Mouse (Mus musculus): ENCODE measurements at regions not wholly inside any gene's neighbourhood (a gene's known extent, or its start where the extent isn't known, plus 50 kb on each side); places are given as distances from the start of the nearest gene placed in this dataset.

GRCm38 (mm10) chr13:84602612-84603011 is 380.5 kb downstream of the Tmem161b start:
- Histone ChIP-seq H3K36me3 (ENCODE audit: control insufficient read depth, insufficient read depth, low read length) (no peaks in the 10 kb centered on the region), H3K9me3 (ENCODE audit: control insufficient read depth, low read length) (no peaks in the 10 kb centered on the region), H3K9ac (ENCODE audit: low read depth, low read length) (no peak overlapping the region), H3K27me3 (ENCODE audit: control insufficient read depth, insufficient read depth, low read length) (no peaks in the 10 kb centered on the region), H3K4me1 (replicated peaks; ENCODE audit: control insufficient read depth, insufficient read depth, low read length) (no peaks in the 10 kb centered on the region), H3K4me3 (ENCODE audit: low read depth, low read length) (no peak overlapping the region), H3K4me2 (replicated peaks; ENCODE audit: low read depth, low read length) (no peak overlapping the region), H3K27ac (ENCODE audit: low read depth, low read length) (no peak overlapping the region)
- DNase-seq (ENCODE audit: low spot score): no peak
- ATAC-seq (ENCODE audit: low FRiP score): 0 out of 2 replicates have a peak, but pooled peaks have one; percentile 57
- 82% methylated on average over 1 of the region's 1 CpGs for WGBS

- H3K4me3 ChIP-seq (ENCODE audit: low read depth, low read length): no peak overlapping the region
- ATAC-seq (ENCODE audit: low FRiP score) (peak; percentile 38; the same call in 1 of the 2 replicates), DNase-seq (ENCODE audit: low spot score) (peak; percentile 45)
- H3K27me3 ChIP-seq (ENCODE audit: control insufficient read depth, insufficient read depth, low read length): no peaks in the 10 kb centered on the region; the same call in 1 of the 2 replicates
- no peak overlapping the region for H3K9ac ChIP-seq (ENCODE audit: low read depth, low read length)
- H3K9me3 ChIP-seq (ENCODE audit: control insufficient read depth, low read length): no peaks in the 10 kb centered on the region
- no peaks in the 10 kb centered on the region for H3K36me3 ChIP-seq (ENCODE audit: control insufficient read depth, insufficient read depth, low read length)
- WGBS: 3% methylated on average over 4 of the region's 4 CpGs
- H3K4me2 ChIP-seq (replicated peaks; ENCODE audit: low read depth, low read length): no peak overlapping the region
- H3K4me1 ChIP-seq (replicated peaks; ENCODE audit: control insufficient read depth, insufficient read depth, low read length): no peaks in the 10 kb centered on the region
- H3K27ac ChIP-seq (ENCODE audit: low read depth, low read length): no peak overlapping the region
These were observed 390.4 kb downstream of the Tmem161b start for GRCm38 (mm10) chr13:84612497-84612896.

- no peak overlapping the region for H3K9ac ChIP-seq (ENCODE audit: low read depth, low read length)
- H3K4me3 ChIP-seq (ENCODE audit: low read depth, low read length): no peak overlapping the region
- WGBS: 7% methylated on average over 2 of the region's 2 CpGs
- H3K9me3 ChIP-seq (ENCODE audit: control insufficient read depth, low read length): no peaks in the 10 kb centered on the region
- ATAC-seq (ENCODE audit: low FRiP score) (peak; percentile 56; the same call in 1 of the 2 replicates), DNase-seq (ENCODE audit: low spot score) (peak; percentile 33)
- no peak overlapping the region for H3K4me2 ChIP-seq (replicated peaks; ENCODE audit: low read depth, low read length)
- no peak overlapping the region for H3K27ac ChIP-seq (ENCODE audit: low read depth, low read length)
- H3K4me1 ChIP-seq (replicated peaks; ENCODE audit: control insufficient read depth, insufficient read depth, low read length): no peaks in the 10 kb centered on the region
- no peaks in the 10 kb centered on the region; the same call in 1 of the 2 replicates for H3K27me3 ChIP-seq (ENCODE audit: control insufficient read depth, insufficient read depth, low read length)
- H3K36me3 ChIP-seq (ENCODE audit: control insufficient read depth, insufficient read depth, low read length): no peaks in the 10 kb centered on the region
These were observed 390.9 kb downstream of the Tmem161b start for GRCm38 (mm10) chr13:84613004-84613403.

GRCm38 (mm10) chr13:84624691-84625090 is 402.6 kb downstream of the Tmem161b start:
- no peak for DNase-seq (ENCODE audit: low spot score)
- Histone ChIP-seq H3K36me3 (ENCODE audit: control insufficient read depth, insufficient read depth, low read length) (no peaks in the 10 kb centered on the region), H3K4me3 (ENCODE audit: low read depth, low read length) (no peak overlapping the region), H3K4me1 (replicated peaks; ENCODE audit: control insufficient read depth, insufficient read depth, low read length) (0 out of 2 replicates have a peak, but pooled peaks cover 2% of the 10 kb centered on the region), H3K27me3 (ENCODE audit: control insufficient read depth, insufficient read depth, low read length) (no peaks in the 10 kb centered on the region), H3K4me2 (replicated peaks; ENCODE audit: low read depth, low read length) (no peak overlapping the region), H3K27ac (ENCODE audit: low read depth, low read length) (no peak overlapping the region), H3K9me3 (ENCODE audit: control insufficient read depth, low read length) (no peaks in the 10 kb centered on the region), H3K9ac (ENCODE audit: low read depth, low read length) (no peak overlapping the region)
- no peak for ATAC-seq (ENCODE audit: low FRiP score)
- 74% methylated on average over 5 of the region's 5 CpGs for WGBS

- no peak overlapping the region for H3K9ac ChIP-seq (ENCODE audit: low read depth, low read length)
- ATAC-seq (ENCODE audit: low FRiP score): 0 out of 2 replicates have a peak, but pooled peaks have one; percentile 13
- DNase-seq (ENCODE audit: low spot score): peak; percentile 19
- WGBS: 17% methylated on average over 1 of the region's 1 CpGs
- H3K4me2 ChIP-seq (replicated peaks; ENCODE audit: low read depth, low read length): no peak overlapping the region
- no peaks in the 10 kb centered on the region for H3K9me3 ChIP-seq (ENCODE audit: control insufficient read depth, low read length)
- no peak overlapping the region for H3K4me3 ChIP-seq (ENCODE audit: low read depth, low read length)
- H3K27me3 ChIP-seq (ENCODE audit: control insufficient read depth, insufficient read depth, low read length): no peaks in the 10 kb centered on the region
- no peaks in the 10 kb centered on the region for H3K36me3 ChIP-seq (ENCODE audit: control insufficient read depth, insufficient read depth, low read length)
- no peak overlapping the region for H3K27ac ChIP-seq (ENCODE audit: low read depth, low read length)
- H3K4me1 ChIP-seq (replicated peaks; ENCODE audit: control insufficient read depth, insufficient read depth, low read length): 0 out of 2 replicates have a peak, but pooled peaks cover 2% of the 10 kb centered on the region
These were observed 403.4 kb downstream of the Tmem161b start for GRCm38 (mm10) chr13:84625527-84625926.

- Histone ChIP-seq H3K4me2 (replicated peaks; ENCODE audit: low read depth, low read length) (no peak overlapping the region), H3K4me1 (replicated peaks; ENCODE audit: control insufficient read depth, insufficient read depth, low read length) (0 out of 2 replicates have a peak, but pooled peaks cover 2% of the 10 kb centered on the region), H3K36me3 (ENCODE audit: control insufficient read depth, insufficient read depth, low read length) (no peaks in the 10 kb centered on the region), H3K9ac (ENCODE audit: low read depth, low read length) (no peak overlapping the region), H3K27me3 (ENCODE audit: control insufficient read depth, insufficient read depth, low read length) (no peaks in the 10 kb centered on the region), H3K4me3 (ENCODE audit: low read depth, low read length) (no peak overlapping the region), H3K27ac (ENCODE audit: low read depth, low read length) (no peak overlapping the region), H3K9me3 (ENCODE audit: control insufficient read depth, low read length) (no peaks in the 10 kb centered on the region)
- peak; percentile 60; the same call in 1 of the 2 replicates for ATAC-seq (ENCODE audit: low FRiP score)
- DNase-seq (ENCODE audit: low spot score): peak; percentile 39
- 12% methylated on average over 2 of the region's 2 CpGs for WGBS
These were observed 403.8 kb downstream of the Tmem161b start for GRCm38 (mm10) chr13:84625927-84626326.

- H3K9me3 ChIP-seq (ENCODE audit: control insufficient read depth, low read length): no peaks in the 10 kb centered on the region
- H3K4me1 ChIP-seq (replicated peaks; ENCODE audit: control insufficient read depth, insufficient read depth, low read length): 0 out of 2 replicates have a peak, but pooled peaks cover 2% of the 10 kb centered on the region
- ATAC-seq (ENCODE audit: low FRiP score) (peak; percentile 51; the same call in 1 of the 2 replicates), DNase-seq (ENCODE audit: low spot score) (peak; percentile 35)
- H3K4me2 ChIP-seq (replicated peaks; ENCODE audit: low read depth, low read length): no peak overlapping the region
- H3K36me3 ChIP-seq (ENCODE audit: control insufficient read depth, insufficient read depth, low read length): no peaks in the 10 kb centered on the region
- H3K9ac ChIP-seq (ENCODE audit: low read depth, low read length): no peak overlapping the region
- 22% methylated on average over 1 of the region's 1 CpGs for WGBS
- no peak overlapping the region for H3K27ac ChIP-seq (ENCODE audit: low read depth, low read length)
- H3K4me3 ChIP-seq (ENCODE audit: low read depth, low read length): no peak overlapping the region
- no peaks in the 10 kb centered on the region for H3K27me3 ChIP-seq (ENCODE audit: control insufficient read depth, insufficient read depth, low read length)
These were observed 404.3 kb downstream of the Tmem161b start for GRCm38 (mm10) chr13:84626397-84626796.

GRCm38 (mm10) chr13:84630686-84631085 is 408.6 kb downstream of the Tmem161b start:
- no peaks in the 10 kb centered on the region for H3K36me3 ChIP-seq (ENCODE audit: control insufficient read depth, insufficient read depth, low read length)
- no peak for ATAC-seq (ENCODE audit: low FRiP score)
- DNase-seq (ENCODE audit: low spot score): no peak
- H3K27me3 ChIP-seq (ENCODE audit: control insufficient read depth, insufficient read depth, low read length): no peaks in the 10 kb centered on the region
- H3K4me1 ChIP-seq (replicated peaks; ENCODE audit: control insufficient read depth, insufficient read depth, low read length): no peaks in the 10 kb centered on the region
- H3K4me3 ChIP-seq (ENCODE audit: low read depth, low read length): no peak overlapping the region
- no peak overlapping the region for H3K4me2 ChIP-seq (replicated peaks; ENCODE audit: low read depth, low read length)
- H3K27ac ChIP-seq (ENCODE audit: low read depth, low read length): no peak overlapping the region
- WGBS: 83% methylated on average over 2 of the region's 2 CpGs
- H3K9ac ChIP-seq (ENCODE audit: low read depth, low read length): no peak overlapping the region
- no peaks in the 10 kb centered on the region for H3K9me3 ChIP-seq (ENCODE audit: control insufficient read depth, low read length)

- WGBS: 82% methylated on average over 5 of the region's 5 CpGs
- no peaks in the 10 kb centered on the region for H3K9me3 ChIP-seq (ENCODE audit: control insufficient read depth, low read length)
- H3K9ac ChIP-seq (ENCODE audit: low read depth, low read length): no peak overlapping the region
- H3K4me1 ChIP-seq (replicated peaks; ENCODE audit: control insufficient read depth, insufficient read depth, low read length): no peaks in the 10 kb centered on the region
- DNase-seq (ENCODE audit: low spot score) (no peak), ATAC-seq (ENCODE audit: low FRiP score) (no peak)
- no peak overlapping the region for H3K27ac ChIP-seq (ENCODE audit: low read depth, low read length)
- H3K27me3 ChIP-seq (ENCODE audit: control insufficient read depth, insufficient read depth, low read length): no peaks in the 10 kb centered on the region
- H3K36me3 ChIP-seq (ENCODE audit: control insufficient read depth, insufficient read depth, low read length): no peaks in the 10 kb centered on the region
- H3K4me2 ChIP-seq (replicated peaks; ENCODE audit: low read depth, low read length): no peak overlapping the region
- H3K4me3 ChIP-seq (ENCODE audit: low read depth, low read length): no peak overlapping the region
These were observed 410.4 kb downstream of the Tmem161b start for GRCm38 (mm10) chr13:84632493-84632892.
